Mouse (Mus musculus): ENCODE data around the gene Trim41.
"Not testable (repeated sequence)": the region's sequence is repeated elsewhere in the genome, so short reads cannot be mapped to it uniquely, and the experiment has no call there.

Trim41 gene

GRCm38 (mm10) chr11:48816800-48817665 is at the start of gene Trim41:
Gene Trim41 (minus strand): TSS chr11:48817353.
- peak; percentile 100 for DNase-seq

DNA sequence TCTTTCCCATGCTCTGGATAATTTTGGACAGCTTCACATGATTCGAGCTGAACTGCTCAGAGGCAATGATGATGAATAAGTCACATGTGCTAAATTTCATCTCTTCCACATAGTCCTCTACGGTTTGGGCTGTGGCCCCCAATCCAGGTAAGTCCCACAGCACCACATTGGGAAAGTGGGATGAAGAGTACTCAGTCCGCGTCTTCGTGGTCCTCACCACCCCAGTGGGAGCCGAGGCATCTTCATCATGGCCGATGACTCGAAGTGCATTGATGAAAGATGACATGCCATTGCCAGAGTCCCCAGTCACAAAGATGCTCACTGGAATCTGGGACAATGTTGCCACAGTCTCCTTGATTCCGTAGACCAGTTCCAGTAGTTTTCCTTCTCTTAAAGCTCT is 49.3 kb upstream of the Trim41 start:
- no peak for DNase-seq

- DNase-seq = no peak
These were observed 46.7 kb upstream of the Trim41 start for GRCm38 (mm10) chr11:48863808-48864207.

GRCm38 (mm10) chr11:48862784-48863319 is 45.7 kb upstream of the Trim41 start:
- no peak for DNase-seq

DNA sequence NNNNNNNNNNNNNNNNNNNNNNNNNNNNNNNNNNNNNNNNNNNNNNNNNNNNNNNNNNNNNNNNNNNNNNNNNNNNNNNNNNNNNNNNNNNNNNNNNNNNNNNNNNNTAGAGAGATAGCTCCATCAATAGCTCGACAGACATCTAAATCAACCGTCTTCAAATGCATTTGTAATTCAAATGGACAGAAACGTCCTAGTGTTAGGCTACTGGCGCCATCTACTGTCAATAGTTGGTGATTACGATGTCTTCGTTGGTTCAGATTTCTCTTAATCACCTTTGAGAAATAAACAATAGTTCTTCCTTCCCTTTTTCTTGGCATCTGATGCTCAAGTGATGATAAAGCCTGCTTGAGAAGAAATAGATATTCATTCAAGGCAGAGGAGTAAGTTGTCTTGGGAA is 41.9 kb upstream of the Trim41 start:
- peak; percentile 83 for DNase-seq

DNA sequence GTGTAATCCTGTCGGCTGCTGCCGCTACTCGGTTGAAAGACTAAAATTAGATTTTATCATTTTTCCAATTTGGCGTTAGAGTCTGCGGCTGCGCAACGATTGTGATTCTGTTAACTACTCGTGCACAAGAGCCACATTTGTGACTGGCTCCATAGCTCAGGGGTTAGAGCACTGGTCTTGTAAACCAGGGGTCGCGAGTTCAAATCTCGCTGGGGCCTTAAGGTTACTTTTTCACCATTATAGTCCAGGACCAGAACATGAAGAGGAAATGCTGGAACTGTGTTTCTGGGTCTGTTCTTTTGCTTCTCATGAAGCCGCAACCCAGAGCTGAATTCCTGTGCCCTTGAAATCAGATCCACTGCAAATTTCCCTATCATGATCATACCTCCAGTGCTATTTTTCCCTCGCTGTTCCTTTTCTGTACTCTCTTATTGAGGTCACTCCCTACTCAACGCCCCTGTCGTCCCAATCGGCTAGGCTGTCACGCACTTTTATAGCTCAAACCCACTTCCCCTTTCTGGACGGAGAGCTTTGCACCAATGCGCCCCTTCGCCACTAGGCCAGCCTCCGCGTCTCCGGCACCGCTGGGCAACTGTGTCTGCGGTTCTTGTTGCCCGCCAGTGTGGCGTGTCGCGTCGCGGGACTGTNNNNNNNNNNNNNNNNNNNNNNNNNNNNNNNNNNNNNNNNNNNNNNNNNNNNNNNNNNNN is 36.5 kb upstream of the Trim41 start:
- DNase-seq = peak; percentile 88

- DNase-seq = no peak
These were observed 35.7 kb upstream of the Trim41 start for GRCm38 (mm10) chr11:48852624-48853473.

DNA sequence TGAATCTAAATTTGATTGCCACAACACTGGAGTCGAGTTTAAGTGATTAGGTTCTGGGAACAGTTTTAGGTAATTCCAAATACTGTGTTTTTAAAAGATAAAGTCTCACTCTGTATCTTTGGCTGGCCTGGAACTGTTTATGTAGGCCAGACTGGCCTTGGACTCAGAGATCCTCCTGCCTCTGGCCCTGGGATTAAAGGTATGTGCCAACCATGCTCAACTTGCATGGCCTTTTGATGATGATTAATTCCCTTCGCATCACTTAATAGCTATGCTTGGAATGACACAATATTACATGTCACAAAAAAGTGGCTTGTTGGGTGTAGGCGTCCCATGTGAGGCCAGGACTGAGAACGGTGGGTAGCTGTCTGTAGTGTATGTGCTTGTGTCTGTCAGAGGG is 35.0 kb upstream of the Trim41 start:
- no peak for DNase-seq

DNA sequence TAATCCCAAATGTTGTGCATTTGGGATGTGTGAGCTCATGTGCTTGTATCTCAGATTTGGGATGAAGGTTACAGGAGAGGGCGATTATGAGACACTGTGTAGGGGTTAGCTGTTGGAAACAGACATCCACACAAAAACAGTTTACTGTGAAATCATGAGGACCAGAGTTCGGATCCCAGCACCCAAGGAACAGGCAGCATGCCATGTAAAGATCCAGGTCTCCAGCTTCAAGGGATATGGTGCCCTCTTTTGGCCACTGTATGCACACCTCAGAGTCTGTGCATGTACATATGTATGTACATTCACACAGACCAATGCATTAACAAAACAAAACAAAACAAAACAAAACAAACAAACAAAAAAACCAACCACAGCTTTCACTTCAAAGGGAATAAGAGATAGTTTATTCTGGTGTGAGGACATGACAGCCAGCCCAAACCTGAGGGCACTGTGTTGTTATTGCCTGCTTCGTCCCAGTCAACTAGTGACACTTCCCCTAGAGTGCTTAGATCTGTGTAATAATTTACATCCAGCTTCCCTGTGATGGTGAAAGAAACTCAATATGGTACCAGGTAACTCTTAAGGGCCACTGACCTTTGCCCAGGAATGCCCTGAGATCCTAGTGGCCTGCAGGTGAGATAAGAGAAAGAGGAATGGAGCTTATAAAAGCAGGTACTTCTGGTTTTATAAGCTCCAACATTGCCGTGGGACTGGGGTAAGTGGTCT is 34.3 kb upstream of the Trim41 start:
- DNase-seq = no peak

DNA sequence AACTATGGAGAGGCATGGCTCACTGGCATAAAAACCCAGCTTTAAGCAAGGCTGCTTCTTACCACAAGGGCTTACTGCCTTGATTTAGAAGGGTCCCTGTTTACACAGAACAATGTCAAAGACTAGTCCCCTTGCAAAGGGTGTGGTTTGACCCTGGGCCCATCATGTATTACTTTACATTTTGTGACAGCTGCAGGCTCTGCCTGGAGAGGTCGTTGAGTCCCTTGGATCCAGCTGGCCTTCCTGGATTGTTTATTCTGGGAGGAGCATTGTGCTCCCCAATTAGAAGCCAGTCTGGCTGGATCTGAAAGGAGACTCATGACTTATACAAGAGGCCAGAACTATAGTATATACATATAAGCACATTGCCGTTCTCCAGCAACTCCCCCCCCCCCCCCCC is 33.1 kb upstream of the Trim41 start:
- no peak for DNase-seq

DNA sequence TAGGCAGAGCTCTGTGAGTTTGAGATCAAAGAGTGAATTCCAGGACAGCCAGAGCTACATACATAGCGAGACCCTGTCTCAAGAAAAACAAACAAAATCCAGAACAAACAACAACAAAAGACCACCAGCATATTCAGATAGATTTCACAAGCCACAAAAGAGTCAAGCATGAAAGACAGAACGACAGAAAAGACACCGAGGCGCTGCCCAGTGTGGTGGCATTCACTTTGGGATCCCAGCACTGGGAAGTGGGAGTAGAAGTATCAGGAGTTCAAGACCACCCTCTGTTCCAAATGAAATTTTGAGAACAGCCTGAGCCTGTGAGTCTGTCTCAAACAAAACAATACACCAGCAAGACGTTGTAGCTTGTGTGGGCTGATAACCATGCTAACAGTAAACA is 29.7 kb upstream of the Trim41 start:
- no peak for DNase-seq

GRCm38 (mm10) chr11:48846362-48846761 is 29.2 kb upstream of the Trim41 start:
- DNase-seq = not testable (repeated sequence)

- no peak for DNase-seq
These were observed 28.2 kb upstream of the Trim41 start for GRCm38 (mm10) chr11:48845244-48845815.

GRCm38 (mm10) chr11:48844309-48844708 is 27.2 kb upstream of the Trim41 start:
- DNase-seq = no peak

GRCm38 (mm10) chr11:48843202-48843601 is 26.0 kb upstream of the Trim41 start:
- no peak for DNase-seq

DNA sequence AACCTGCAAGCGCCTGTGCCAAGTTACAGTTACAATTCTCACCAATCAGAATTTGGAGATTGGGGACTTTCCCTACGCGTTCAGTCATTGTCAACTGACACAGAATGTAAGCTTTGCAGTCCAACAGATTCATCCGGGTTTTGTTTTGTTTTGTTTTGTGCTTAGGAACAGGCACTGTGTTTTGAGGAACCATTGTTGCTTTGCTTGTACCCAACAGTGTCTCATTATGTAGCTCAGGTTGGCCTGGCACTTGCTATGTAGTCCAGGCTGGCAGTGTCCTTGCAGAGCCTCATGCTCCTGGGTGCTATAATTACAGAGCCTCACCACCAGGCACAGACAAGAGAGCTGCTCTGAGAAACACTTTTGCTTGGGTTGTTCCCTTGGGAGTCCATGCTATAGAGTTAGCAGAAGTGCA is 25.2 kb upstream of the Trim41 start:
- no peak for DNase-seq

GRCm38 (mm10) chr11:48841213-48841612 is 24.1 kb upstream of the Trim41 start:
- no peak for DNase-seq

- no peak for DNase-seq
These were observed 23.7 kb upstream of the Trim41 start for GRCm38 (mm10) chr11:48840805-48841204.

DNA sequence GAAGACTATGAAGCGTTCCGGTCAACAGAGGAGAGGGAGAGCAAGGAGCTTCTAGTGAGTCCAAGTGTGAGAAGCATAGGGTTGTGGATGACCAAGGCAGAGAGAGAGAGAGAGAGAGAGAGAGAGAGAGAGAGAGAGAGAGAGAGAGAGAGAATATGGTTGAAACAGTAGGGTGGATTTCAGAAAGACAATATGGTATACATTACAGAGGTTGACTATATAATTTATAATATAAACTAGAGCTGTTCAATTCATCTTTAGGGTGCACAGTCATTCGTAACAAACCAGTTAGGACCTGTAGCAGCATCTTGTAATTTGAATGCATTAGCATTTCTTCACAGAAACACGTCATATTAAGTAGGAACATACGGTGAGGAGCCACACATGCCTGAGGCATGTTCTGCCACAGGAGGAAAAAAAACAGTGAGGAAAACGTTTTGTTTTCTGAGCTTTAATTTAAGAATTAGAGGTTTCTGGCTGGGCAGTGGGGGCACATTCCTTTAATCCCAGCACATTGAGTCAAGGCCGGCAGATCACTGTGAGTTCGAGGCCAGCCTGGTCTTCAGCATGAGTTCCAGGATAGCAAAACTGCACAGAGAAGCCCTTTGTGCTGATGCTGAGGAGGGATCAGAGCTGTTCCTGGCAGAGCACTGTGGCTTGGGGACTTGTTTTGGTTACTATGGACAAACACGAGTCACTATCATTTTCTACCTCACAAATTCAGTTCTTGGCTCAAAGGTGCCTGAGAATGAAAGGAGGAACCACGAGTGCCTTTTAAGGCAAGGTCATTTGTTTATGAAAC is 21.9 kb upstream of the Trim41 start:
- no peak for DNase-seq

DNA sequence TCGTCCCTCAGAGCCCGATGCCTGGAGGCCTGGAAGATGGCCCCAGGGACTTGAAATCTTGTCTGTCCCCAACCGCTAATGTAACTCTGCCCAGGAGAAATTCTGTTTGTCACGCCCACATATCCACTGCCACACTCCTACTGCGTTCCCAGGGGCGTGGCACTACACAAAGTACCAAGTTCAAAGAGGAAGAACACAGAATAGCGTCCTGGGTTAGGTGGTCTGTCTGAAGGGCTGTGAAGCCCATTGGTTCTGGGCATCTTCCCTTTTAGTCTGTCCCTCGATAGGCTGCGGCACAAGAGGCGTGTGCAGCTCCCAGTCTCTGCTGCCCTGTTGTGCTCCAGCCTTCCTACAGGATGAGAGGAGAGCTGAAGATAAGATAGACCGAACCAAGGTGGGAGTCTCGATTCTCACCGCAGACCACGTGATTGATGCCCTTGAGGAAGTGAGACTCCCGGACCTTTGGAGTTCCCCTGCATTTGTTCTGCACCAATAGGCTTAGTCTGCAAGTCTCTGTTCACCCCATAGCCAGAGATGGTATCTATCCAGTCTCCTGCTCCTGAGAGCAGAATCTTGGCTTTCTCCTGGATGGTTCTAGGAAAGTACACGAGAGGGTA is 21.1 kb upstream of the Trim41 start:
- DNase-seq = peak; percentile 57
